Mouse (Mus musculus) thymus, postnatal 10 days (tissue): ENCODE measurements around the gene Olfr133.
"Not testable (repeated sequence)": the region's sequence is repeated elsewhere in the genome, so short reads cannot be mapped to it uniquely, and the experiment has no call there.

Experiments used
- DNase-seq, 2 experiments: peaks; one replicate each; pipeline ENCODE4 v3.0.0; 2021; ENCODE audit warnings: low spot score in 2 of 2

The Olfr133 gene

GRCm38 (mm10) chr17:38144981-38145380, at the start of gene Olfr133:
TSS of gene Olfr133 (plus strand) at chr17:38145281.
- DNase-seq: no peak

DNA sequence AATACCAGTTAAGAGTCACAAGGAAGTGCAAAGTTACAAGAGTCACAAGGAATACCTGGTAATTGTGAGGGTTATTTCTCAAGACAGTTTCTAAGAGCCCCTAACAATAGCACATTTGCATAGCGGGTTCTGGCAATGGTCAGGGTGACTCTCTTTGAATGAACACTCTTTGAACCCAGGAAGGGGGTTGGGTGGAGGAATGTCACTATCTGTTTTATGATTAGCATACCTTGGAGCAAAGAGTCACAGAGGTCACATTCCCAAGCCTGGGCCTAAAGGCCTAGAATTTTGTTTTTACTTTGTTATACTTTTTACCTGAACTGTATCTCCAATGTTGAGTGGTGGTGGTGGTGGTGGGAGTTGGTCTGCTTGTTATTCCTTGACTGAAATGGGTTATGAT, 20.9 kb upstream of the Olfr133 start:
- not testable (repeated sequence) for DNase-seq

GRCm38 (mm10) chr17:38125371-38125770, 19.7 kb upstream of the Olfr133 start:
- DNase-seq: not testable (repeated sequence)

- no peak for DNase-seq
These were observed 10.7 kb upstream of the Olfr133 start, which contains the start of gene Olfr132 for GRCm38 (mm10) chr17:38134426-38134825. TSS of gene Olfr132 (minus strand) at chr17:38134526.

- DNase-seq: no peak
These were observed 26.0 kb downstream of the Olfr133 start, which contains the start of gene Olfr134 for GRCm38 (mm10) chr17:38171088-38171487. TSS of gene Olfr134 (plus strand) at chr17:38171388.
